Mouse (Mus musculus) G1E (cell line): ENCODE data around the gene Optc. TPM values are rescaled to one million over a fixed set of nuclear protein-coding genes. Genes with fewer than 3 reads are reported as not detected.

Experiments
- ATAC-seq: 2 replicates; pipeline ENCODE4 v1.8.0; 2016; ENCODE audit warnings: mild to moderate bottlenecking; ENCODE audit not compliant: insufficient number of reproducible peaks, poor library complexity, low FRiP score, severe bottlenecking; ENCODE audit errors: extremely low read depth
- DNase-seq: peaks from one replicate; pipeline ENCODE4 v3.0.0; 2012; ENCODE audit warnings: low spot score
- H3K27me3 ChIP-seq: 2 replicates; pipeline ENCODE4 v1.6.1; 2012; ENCODE audit warnings: mild to moderate bottlenecking, low read length, inconsistent platforms; ENCODE audit not compliant: insufficient read depth
- H3K36me3 ChIP-seq: replicated peaks from 2 replicates; pipeline ENCODE3; 2012; ENCODE audit warnings: mild to moderate bottlenecking, inconsistent platforms
- H3K4me1 ChIP-seq: 2 replicates; pipeline ENCODE4 v1.6.1; 2012; ENCODE audit warnings: low read depth, low read length, inconsistent platforms, mixed read lengths; ENCODE audit not compliant: insufficient read depth
- H3K4me3 ChIP-seq: 2 replicates; pipeline ENCODE4 v1.5.1; 2012; ENCODE audit warnings: low read depth, mild to moderate bottlenecking, inconsistent platforms, low read length, moderate library complexity, mixed read lengths
- H3K9me3 ChIP-seq: replicated peaks from 2 replicates; pipeline ENCODE4 v1.6.1; 2012; ENCODE audit warnings: inconsistent platforms
- CTCF ChIP-seq: IDR thresholded peaks from 2 replicates; pipeline ENCODE4 v1.5.1; 2012; ENCODE audit warnings: low read depth, low read length, inconsistent platforms, mixed read lengths
- GATA1 ChIP-seq: IDR thresholded peaks from 2 replicates; pipeline ENCODE4 v1.6.1; 2012; ENCODE audit warnings: borderline replicate concordance, low read length, inconsistent platforms, mixed read lengths
- GATA2 ChIP-seq: IDR thresholded peaks from 2 replicates; pipeline ENCODE4 v1.6.1; 2012; ENCODE audit warnings: low read depth, low read length, inconsistent platforms, borderline replicate concordance
- POLR2AphosphoS5 ChIP-seq: IDR thresholded peaks from 2 replicates; pipeline ENCODE4 v1.6.1; 2012; ENCODE audit warnings: low read depth, low read length, inconsistent platforms; ENCODE audit not compliant: insufficient replicate concordance
- TAL1 ChIP-seq: conservative IDR thresholded peaks from 2 replicates; pipeline ENCODE4 v1.6.1; 2012; ENCODE audit warnings: low read depth, low read length, inconsistent platforms, mixed read lengths
- polyA plus RNA-seq: library from polyadenylated mRNA; stranded (reverse); fragments of >175 nt; gene quantifications from 2 replicates; pipeline ENCODE4 v1.2.3, GENCODE M21; 2012
- total RNA-seq, 2 experiments: library from RNA; stranded (forward) in 1 of 2; stranded (reverse) in 1 of 2; fragments of 200-1000 nt in 1 of 2; fragments of >200 nt in 1 of 2; fragmentation: Nextera tagmentation in 1 of 2; gene quantifications; 2 replicates each; pipeline ENCODE4 v1.2.3; 2014 to 2017

Optc gene
- total and polyA plus RNA-seq, 3 experiments: not detected

GRCm38 (mm10) chr1:133920876-133921275 is 13.1 kb upstream of the Optc start:
- peaks cover 58% of the 10 kb centered on the region for H3K27me3 ChIP-seq
- H3K36me3 ChIP-seq: no peaks in the 10 kb centered on the region
- ATAC-seq: no peak
- no peak overlapping the region for H3K4me3 ChIP-seq
- DNase-seq: no peak
- no peak for TF ChIP-seq CTCF
- no peak for TF ChIP-seq POLR2AphosphoS5
- peaks cover 7% of the 10 kb centered on the region for H3K9me3 ChIP-seq
- H3K4me1 ChIP-seq: peaks cover 47% of the 10 kb centered on the region

- Histone ChIP-seq H3K4me1 (peaks cover 51% of the 10 kb centered on the region), H3K27me3 (peaks cover 59% of the 10 kb centered on the region), H3K4me3 (no peak overlapping the region), H3K9me3 (peaks cover 2% of the 10 kb centered on the region; the same call in 1 of the 2 replicates), H3K36me3 (no peaks in the 10 kb centered on the region)
- TF ChIP-seq TAL1 (no peak), CTCF (no peak), GATA1 (no peak), POLR2AphosphoS5 (no peak), GATA2 (no peak)
- DNase-seq: no peak
- no peak for ATAC-seq
Measured at GRCm38 (mm10) chr1:133920401-133920800, 12.6 kb upstream of the Optc start.

DNA sequence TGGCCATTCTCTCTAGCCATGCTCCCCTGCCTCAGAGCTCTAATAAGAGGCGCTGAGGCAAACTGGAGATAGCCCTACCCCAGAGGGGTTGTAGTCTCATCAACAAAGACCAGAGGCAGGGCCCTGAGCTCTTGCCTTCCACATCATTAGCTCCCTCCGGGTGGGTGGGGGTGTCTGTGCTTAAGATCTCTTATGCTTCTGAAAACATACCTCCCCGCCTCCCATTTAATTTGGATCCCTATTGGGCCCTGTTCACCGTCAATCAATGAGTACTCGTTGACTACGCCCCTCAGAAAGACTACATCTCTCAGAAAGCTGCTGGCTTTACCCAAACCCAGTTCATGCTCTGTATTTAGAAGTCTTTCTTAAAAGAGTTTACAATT is 10.3 kb upstream of the Optc start:
- no peaks in the 10 kb centered on the region for H3K36me3 ChIP-seq
- no peak for ATAC-seq
- DNase-seq: no peak
- peaks cover 66% of the 10 kb centered on the region for H3K27me3 ChIP-seq
- no peak for TF ChIP-seq TAL1
- TF ChIP-seq GATA1: no peak
- TF ChIP-seq CTCF: no peak
- TF ChIP-seq POLR2AphosphoS5: no peak
- H3K9me3 ChIP-seq: no peaks in the 10 kb centered on the region
- peaks cover 48% of the 10 kb centered on the region for H3K4me1 ChIP-seq
- no peak overlapping the region for H3K4me3 ChIP-seq

GRCm38 (mm10) chr1:133917456-133918087 is 9.8 kb upstream of the Optc start:
- Histone ChIP-seq H3K9me3 (no peaks in the 10 kb centered on the region), H3K36me3 (no peaks in the 10 kb centered on the region), H3K27me3 (peaks cover 64% of the 10 kb centered on the region), H3K4me1 (peaks cover 48% of the 10 kb centered on the region), H3K4me3 (no peak overlapping the region)
- DNase-seq (no peak), ATAC-seq (no peak)
- TF ChIP-seq TAL1 (no peak), POLR2AphosphoS5 (no peak), GATA2 (no peak), CTCF (no peak), GATA1 (no peak)

GRCm38 (mm10) chr1:133915723-133916355 is 8.0 kb upstream of the Optc start:
- no peak for ATAC-seq
- DNase-seq: no peak
- Histone ChIP-seq H3K4me3 (no peak overlapping the region), H3K9me3 (no peaks in the 10 kb centered on the region), H3K27me3 (peaks cover 54% of the 10 kb centered on the region), H3K36me3 (no peaks in the 10 kb centered on the region), H3K4me1 (peaks cover 46% of the 10 kb centered on the region)
- TF ChIP-seq GATA1 (no peak), GATA2 (no peak), CTCF (no peak), POLR2AphosphoS5 (no peak), TAL1 (no peak)

GRCm38 (mm10) chr1:133915115-133915514 is 7.3 kb upstream of the Optc start:
- Histone ChIP-seq H3K4me3 (no peak overlapping the region), H3K27me3 (peaks cover 52% of the 10 kb centered on the region), H3K9me3 (no peaks in the 10 kb centered on the region), H3K4me1 (peaks cover 45% of the 10 kb centered on the region), H3K36me3 (no peaks in the 10 kb centered on the region)
- TF ChIP-seq GATA2: no peak
- no peak for TF ChIP-seq GATA1
- TF ChIP-seq POLR2AphosphoS5: no peak
- no peak for TF ChIP-seq TAL1
- TF ChIP-seq CTCF: no peak
- no peak for ATAC-seq
- no peak for DNase-seq
